In the genomic region with DNA sequence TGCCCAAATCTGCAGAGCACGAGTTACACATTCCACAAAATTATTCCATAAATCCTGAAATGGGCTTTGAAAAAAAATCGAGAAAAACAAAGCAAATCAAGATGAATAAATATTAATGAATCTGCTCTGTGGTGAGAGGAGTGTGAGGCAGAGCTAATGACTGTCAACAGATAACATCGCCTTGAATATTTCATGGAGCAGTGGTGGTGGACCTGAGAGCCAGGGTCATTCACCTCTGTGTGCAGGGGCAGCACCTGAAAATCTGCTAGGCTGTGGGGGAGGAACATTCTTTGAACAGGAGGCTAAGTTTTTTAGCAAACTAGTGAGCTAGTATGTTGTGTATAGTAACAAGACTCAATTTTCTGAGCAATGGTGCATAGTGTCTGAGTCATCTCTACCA, we compare ENCODE assay signal across 18 mouse cellular contexts.
DNase-seq lines count a peak whose midpoint lies in the region; ATAC-seq and TF ChIP-seq lines count a peak whose summit lies in the region.
"Had no signal": no experiment of that assay in that cellular context is flagged by ENCODE, and none has a peak within 500 bp of the region (broad histone marks: within the 10 kb centered on the region; RNA-seq: fewer than 3 reads in every experiment).

No protein-coding gene starts in this region.

- DNase-seq in forebrain, embryonic 14.5 days (ENCODE audit: low spot score): no peak
- DNase-seq in liver, embryonic 14.5 days (ENCODE audit: low read depth in 3 of 3, low spot score in 3 of 3): no peak
- DNase-seq in liver, embryonic 11.5 days (ENCODE audit: low spot score): no peak
- peak; percentile 6 for DNase-seq in CH12.LX (ENCODE audit: extremely low read depth)
- no peak for DNase-seq in T-cell, adult 2 months (ENCODE audit: low spot score)
- DNase-seq: adrenal gland, adult 8-10 months; adrenal gland, postnatal 36 days; forebrain, postnatal 0 days; gastrocnemius, adult 2 months; gastrocnemius, postnatal 36 days; heart, adult 11 months; heart, postnatal 36 days had no signal

- H3K9ac ChIP-seq in forebrain, embryonic 16.5 days (replicated peaks; ENCODE audit: low read depth, low read length): no peak overlapping the region
- no peak overlapping the region for H3K9ac ChIP-seq in forebrain, embryonic 14.5 days (ENCODE audit: low read length)
- no peak overlapping the region for H3K9ac ChIP-seq in liver, embryonic 14.5 days (replicated peaks)
- no peak overlapping the region for H3K9ac ChIP-seq in liver, embryonic 11.5 days (ENCODE audit: low read depth, low read length)
- no peak overlapping the region for H3K9ac ChIP-seq in CH12.LX (ENCODE audit: insufficient read depth, low read depth)
- H3K9ac ChIP-seq in midbrain, embryonic 16.5 days (ENCODE audit: low read depth, low read length): no peak overlapping the region
- H3K9ac ChIP-seq: forebrain, postnatal 0 days; heart, embryonic 13.5 days; hindbrain, embryonic 13.5 days had no signal

- no peak for TF ChIP-seq POLR2A in CH12.LX (IDR thresholded peaks at IDR 0.05; ENCODE audit: low read depth, low read length)

- no peak for TF ChIP-seq EP300 in liver, embryonic 14.5 days (IDR thresholded peaks at IDR 0.05; ENCODE audit: low read depth)
- no peak for TF ChIP-seq EP300 in CH12.LX (IDR thresholded peaks at IDR 0.05; ENCODE audit: low read length)

- in situ Hi-C loops in CH12.LX (cut with MboI; ENCODE audit: low pct_ligation_motif_present, low pct_unique_long_range_greater_than_20kb, low sequenced_read_pairs): no loop called here

- no peak overlapping the region for H3K4me2 ChIP-seq in forebrain, embryonic 16.5 days (ENCODE audit: low read length)
- H3K4me2 ChIP-seq in forebrain, embryonic 14.5 days (ENCODE audit: low read length): no peak overlapping the region
- no peak overlapping the region for H3K4me2 ChIP-seq in liver, embryonic 14.5 days (ENCODE audit: low read depth)
- no peak overlapping the region for H3K4me2 ChIP-seq in liver, embryonic 11.5 days
- H3K4me2 ChIP-seq in CH12.LX (ENCODE audit: insufficient read depth, low read depth, poor library complexity, severe bottlenecking): no peak overlapping the region
- H3K4me2 ChIP-seq in midbrain, embryonic 16.5 days (ENCODE audit: low read length): no peak overlapping the region
- H3K4me2 ChIP-seq: heart, embryonic 13.5 days; hindbrain, embryonic 13.5 days had no signal

- no peak for TF ChIP-seq CTCF in liver, embryonic 14.5 days (IDR thresholded peaks at IDR 0.05; ENCODE audit: low read depth)
- TF ChIP-seq CTCF in CH12.LX (conservative IDR thresholded peaks at IDR 0.05 in 1 of 2, IDR thresholded peaks at IDR 0.05 in 1 of 2; ENCODE audit: low read depth in 2 of 2, low read length in 2 of 2): no peak

- no peaks in the 10 kb centered on the region for H3K36me3 ChIP-seq in forebrain, embryonic 16.5 days (ENCODE audit: control insufficient read depth, insufficient read depth)
- H3K36me3 ChIP-seq in forebrain, embryonic 14.5 days (ENCODE audit: control insufficient read depth, insufficient read depth, low read length): no peaks in the 10 kb centered on the region
- no peaks in the 10 kb centered on the region for H3K36me3 ChIP-seq in liver, embryonic 14.5 days (replicated peaks; ENCODE audit: control insufficient read depth, insufficient read depth, low read depth)
- H3K36me3 ChIP-seq in liver, embryonic 11.5 days (ENCODE audit: control insufficient read depth, insufficient read depth, low read length): no peaks in the 10 kb centered on the region
- no peaks in the 10 kb centered on the region for H3K36me3 ChIP-seq in CH12.LX (replicated peaks in 1 of 2; ENCODE audit: control insufficient read depth in 1 of 2, insufficient read depth in 1 of 2, low read length in 1 of 2)
- H3K36me3 ChIP-seq in midbrain, embryonic 16.5 days (ENCODE audit: control insufficient read depth, insufficient read depth, low read length): no peaks in the 10 kb centered on the region
- H3K36me3 ChIP-seq: embryonic facial prominence, embryonic 10.5 days; heart, embryonic 13.5 days; hindbrain, embryonic 13.5 days had no signal

- H3K27ac ChIP-seq in forebrain, embryonic 16.5 days (ENCODE audit: low read length): 0 out of 2 replicates have a peak overlapping the region, but pooled peaks have one; percentile 14
- no peak overlapping the region for H3K27ac ChIP-seq in forebrain, embryonic 14.5 days (ENCODE audit: low read depth, low read length)
- no peak overlapping the region for H3K27ac ChIP-seq in liver, embryonic 14.5 days
- H3K27ac ChIP-seq in liver, embryonic 11.5 days (ENCODE audit: low read depth, low read length): no peak overlapping the region
- no peak overlapping the region for H3K27ac ChIP-seq in CH12.LX (ENCODE audit: insufficient read depth, low read depth)
- H3K27ac ChIP-seq in midbrain, embryonic 16.5 days (ENCODE audit: low read length): no peak overlapping the region
- H3K27ac ChIP-seq: gastrocnemius, adult 2 months; heart, embryonic 13.5 days; hindbrain, postnatal 0 days had no signal

- ATAC-seq in forebrain, embryonic 16.5 days: no peak
- no peak for ATAC-seq in forebrain, embryonic 14.5 days
- 0 out of 2 replicates have a peak, but pooled peaks have one; percentile 10 for ATAC-seq in liver, embryonic 14.5 days (ENCODE audit: insufficient read depth)
- ATAC-seq in liver, embryonic 11.5 days (replicated peaks; ENCODE audit: low FRiP score): no peak
- peak; percentile 32; the same call in 1 of the 2 replicates for ATAC-seq in midbrain, embryonic 16.5 days
- ATAC-seq: forebrain, postnatal 0 days; hindbrain, postnatal 0 days had no signal

- H3K4me1 ChIP-seq in forebrain, embryonic 16.5 days (replicated peaks; ENCODE audit: control insufficient read depth, insufficient read depth, low read length): peaks cover 7% of the 10 kb centered on the region; the same call in 1 of the 2 replicates
- H3K4me1 ChIP-seq in forebrain, embryonic 14.5 days (ENCODE audit: control insufficient read depth, insufficient read depth, low read length): peaks cover 7% of the 10 kb centered on the region
- H3K4me1 ChIP-seq in liver, embryonic 14.5 days (replicated peaks; ENCODE audit: control insufficient read depth in 2 of 2, insufficient read depth in 2 of 2, low read length in 1 of 2): no peaks in the 10 kb centered on the region
- no peaks in the 10 kb centered on the region for H3K4me1 ChIP-seq in liver, embryonic 11.5 days (replicated peaks; ENCODE audit: control insufficient read depth, insufficient read depth, low read length)
- peaks cover 0 to 8% of the 10 kb centered on the region in 2 experiments; a peak in 2 of 4 replicates for H3K4me1 ChIP-seq in CH12.LX (ENCODE audit: control insufficient read depth in 1 of 2, insufficient read depth in 2 of 2)
- H3K4me1 ChIP-seq in midbrain, embryonic 16.5 days (ENCODE audit: control insufficient read depth, insufficient read depth, low read length): peaks cover 4% of the 10 kb centered on the region; the same call in 1 of the 2 replicates
- H3K4me1 ChIP-seq: heart, embryonic 13.5 days had no signal

- dilution Hi-C loops in CH12.LX (cut with MboI; ENCODE audit: extremely low pct_ligation_motif_present, extremely low pct_unique_long_range_greater_than_20kb, low sequenced_read_pairs): no loop called here

- 30% methylated on average over 3 of the region's 3 CpGs for WGBS in forebrain, embryonic 16.5 days
- WGBS in forebrain, embryonic 14.5 days: 35% methylated on average over 3 of the region's 3 CpGs
- WGBS in liver, embryonic 14.5 days (ENCODE audit: insufficient replicate concordance): 37% methylated on average over 3 of the region's 3 CpGs
- WGBS in liver, embryonic 11.5 days: 51% methylated on average over 3 of the region's 3 CpGs
- WGBS in midbrain, embryonic 16.5 days: 31% methylated on average over 3 of the region's 3 CpGs

- H3K79me2 ChIP-seq in CH12.LX (replicated peaks; ENCODE audit: control insufficient read depth, extremely low read depth, insufficient read depth, poor library complexity, severe bottlenecking): no peaks in the 10 kb centered on the region

- H3K4me3 ChIP-seq in forebrain, embryonic 16.5 days (replicated peaks; ENCODE audit: low read length): no peak overlapping the region
- H3K4me3 ChIP-seq in forebrain, embryonic 14.5 days (ENCODE audit: low read depth, low read length): no peak overlapping the region
- H3K4me3 ChIP-seq in liver, embryonic 14.5 days (ENCODE audit: insufficient read depth in 1 of 2, low read depth in 2 of 2, low read length in 2 of 2): no peak overlapping the region
- H3K4me3 ChIP-seq in liver, embryonic 11.5 days (ENCODE audit: low read depth, low read length): no peak overlapping the region
- H3K4me3 ChIP-seq in CH12.LX (replicated peaks in 1 of 3; ENCODE audit: low read depth in 2 of 3, low read length in 2 of 3, poor library complexity in 1 of 3): no peak overlapping the region
- H3K4me3 ChIP-seq in midbrain, embryonic 16.5 days (ENCODE audit: low read depth, low read length): no peak overlapping the region
- H3K4me3 ChIP-seq: embryonic facial prominence, embryonic 10.5 days; gastrocnemius, adult 2 months; heart, embryonic 13.5 days; hindbrain, embryonic 13.5 days had no signal

- no peaks in the 10 kb centered on the region for H3K9me3 ChIP-seq in forebrain, embryonic 16.5 days (ENCODE audit: control insufficient read depth, low read length)
- H3K9me3 ChIP-seq in forebrain, embryonic 14.5 days (replicated peaks; ENCODE audit: control insufficient read depth, low read length): no peaks in the 10 kb centered on the region
- no peaks in the 10 kb centered on the region for H3K9me3 ChIP-seq in liver, embryonic 14.5 days (ENCODE audit: control insufficient read depth, low read length)
- H3K9me3 ChIP-seq in liver, embryonic 11.5 days (ENCODE audit: control insufficient read depth, low read length): no peaks in the 10 kb centered on the region
- no peaks in the 10 kb centered on the region for H3K9me3 ChIP-seq in CH12.LX (replicated peaks; ENCODE audit: low read length)
- no peaks in the 10 kb centered on the region for H3K9me3 ChIP-seq in midbrain, embryonic 16.5 days (replicated peaks; ENCODE audit: control insufficient read depth, low read length, poor library complexity, severe bottlenecking)
- H3K9me3 ChIP-seq: embryonic facial prominence, embryonic 10.5 days; heart, embryonic 13.5 days; hindbrain, embryonic 13.5 days had no signal

- no peak for TF ChIP-seq RAD21 in CH12.LX (IDR thresholded peaks at IDR 0.05; ENCODE audit: low read depth, low read length)

- H3K27me3 ChIP-seq in forebrain, embryonic 16.5 days (replicated peaks; ENCODE audit: control insufficient read depth, insufficient read depth, low read length): no peaks in the 10 kb centered on the region
- H3K27me3 ChIP-seq in forebrain, embryonic 14.5 days (replicated peaks; ENCODE audit: control insufficient read depth, insufficient read depth, low read length): no peaks in the 10 kb centered on the region
- no peaks in the 10 kb centered on the region for H3K27me3 ChIP-seq in liver, embryonic 14.5 days (ENCODE audit: control insufficient read depth, insufficient read depth, low read length)
- no peaks in the 10 kb centered on the region for H3K27me3 ChIP-seq in liver, embryonic 11.5 days (replicated peaks; ENCODE audit: control insufficient read depth, insufficient read depth, low read length)
- no peaks in the 10 kb centered on the region for H3K27me3 ChIP-seq in CH12.LX (replicated peaks)
- H3K27me3 ChIP-seq in midbrain, embryonic 16.5 days (ENCODE audit: control insufficient read depth, insufficient read depth, low read depth, low read length): no peaks in the 10 kb centered on the region
- H3K27me3 ChIP-seq: hindbrain, embryonic 13.5 days had no signal

TF ChIP-seq in CH12.LX, 34 proteins besides CTCF, POLR2A, EP300 and RAD21 (continues in another document):
- TF ChIP-seq MXI1 (IDR thresholded peaks at IDR 0.05; ENCODE audit: low read depth, low read length): no peak

Comparison
In these comparisons a context has a peak if more than half of its experiments do, and no peak if none do; other contexts are left out.
1. ATAC-seq: peak in liver, embryonic 14.5 days (single experiment) and midbrain, embryonic 16.5 days (single experiment); none in forebrain, embryonic 16.5 days (single experiment), forebrain, embryonic 14.5 days (single experiment) and liver, embryonic 11.5 days (single experiment).